Mouse (Mus musculus) hindbrain, embryonic 14.5 days (tissue): Measurements from ENCODE around the gene Zcchc3. TPM values are rescaled to one million over a fixed set of nuclear protein-coding genes. Genes with fewer than 3 reads are reported as not detected.

Experiments used
- ATAC-seq: fragments of 200-750 bp; cut with Nextera tagmentation; 2 replicates; pipeline ENCODE4 v1.8.0; 2017; ENCODE audit warnings: moderate number of reproducible peaks, mild to moderate bottlenecking, moderate TSS enrichment, moderate library complexity; ENCODE audit not compliant: low FRiP score
- DNase-seq: peaks from one replicate; pipeline ENCODE4 v3.0.0-alpha.2; 2015; ENCODE audit warnings: low spot score
- H3K27ac ChIP-seq: fragments of 300-500 bp; sonication (generic); 2 replicates; pipeline ENCODE4 v1.5.1; 2014; ENCODE audit warnings: mild to moderate bottlenecking, moderate library complexity
- H3K27me3 ChIP-seq: fragments of 300-500 bp; sonication (generic); 2 replicates; pipeline ENCODE4 v1.6.1; 2014; ENCODE audit warnings: mild to moderate bottlenecking, low read length, mixed read lengths; ENCODE audit not compliant: control insufficient read depth, insufficient read depth
- H3K36me3 ChIP-seq: fragments of 300-500 bp; sonication (generic); replicated peaks from 2 replicates; pipeline ENCODE4 v1.6.1; 2014; ENCODE audit not compliant: control insufficient read depth, insufficient read depth
- H3K4me1 ChIP-seq: fragments of 300-500 bp; sonication (generic); replicated peaks from 2 replicates; pipeline ENCODE4 v1.6.1; 2014; ENCODE audit warnings: antibody characterized with exemption, low read length, mixed read lengths; ENCODE audit not compliant: control insufficient read depth, insufficient read depth
- H3K4me2 ChIP-seq: fragments of 300-500 bp; sonication (generic); replicated peaks from 2 replicates; pipeline ENCODE4 v1.6.1; 2014; ENCODE audit warnings: mild to moderate bottlenecking, moderate library complexity
- H3K4me3 ChIP-seq: fragments of 300-500 bp; sonication (generic); replicated peaks from 2 replicates; pipeline ENCODE4 v1.5.1; 2014; ENCODE audit warnings: mild to moderate bottlenecking, low read length
- H3K9ac ChIP-seq: fragments of 300-500 bp; sonication (generic); 2 replicates; pipeline ENCODE4 v1.6.1; 2014
- H3K9me3 ChIP-seq: fragments of 300-500 bp; sonication (generic); 2 replicates; pipeline ENCODE4 v1.6.1; 2016; ENCODE audit warnings: low read length; ENCODE audit not compliant: control insufficient read depth
- WGBS: fragments of 180-500 bp; shearing (Covaris S2); extraction: QIAGEN DNeasy Blood & Tissue Kit; methylation state at CpG from one replicate; pipeline ENCODE4 v1.1.7; 2014; 5-methylcytosine and 5-hydroxymethylcytosine counted together
- polyA plus RNA-seq: library from polyadenylated mRNA; unstranded; fragments of >200 nt; fragmentation: Nextera tagmentation; extraction: Ambion mirVana; gene quantifications from 2 replicates; pipeline ENCODE4 v1.2.1, GENCODE M21; 2014

The Zcchc3 gene
- polyA plus RNA-seq, 1 experiment from 2014 or later: 16.5 TPM

DNA sequence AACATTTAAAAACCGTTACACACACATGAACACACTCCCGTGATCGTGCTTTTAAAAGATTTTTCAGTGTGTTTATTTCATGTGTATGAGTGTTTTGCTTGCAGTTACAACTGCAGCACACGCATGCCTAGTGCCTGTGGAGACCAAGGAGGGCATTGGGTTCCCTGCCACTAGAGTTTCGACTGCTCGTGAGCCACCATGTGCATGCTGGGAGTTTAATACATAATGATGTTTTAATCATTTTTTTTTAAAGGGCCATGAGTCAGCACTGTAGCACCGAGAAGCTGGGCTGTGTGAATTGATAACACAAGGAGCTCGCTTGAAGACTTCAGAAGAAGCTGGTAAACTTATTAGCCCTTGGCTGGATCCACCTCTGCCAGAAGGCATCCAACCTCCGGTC lies 41.3 kb downstream of the Zcchc3 start:
- Histone ChIP-seq H3K36me3 (no peaks in the 10 kb centered on the region), H3K4me2 (no peak overlapping the region), H3K9ac (no peak overlapping the region), H3K27me3 (no peaks in the 10 kb centered on the region), H3K27ac (no peak overlapping the region), H3K9me3 (no peaks in the 10 kb centered on the region), H3K4me1 (peaks cover 19% of the 10 kb centered on the region), H3K4me3 (no peak overlapping the region)
- ATAC-seq: no peak
- no peak for DNase-seq
- WGBS: 80% methylated on average over 9 of the region's 9 CpGs

- H3K9ac ChIP-seq: no peak overlapping the region
- no peak overlapping the region for H3K4me2 ChIP-seq
- H3K27ac ChIP-seq: no peak overlapping the region
- H3K36me3 ChIP-seq: no peaks in the 10 kb centered on the region
- DNase-seq (no peak), ATAC-seq (no peak)
- H3K27me3 ChIP-seq: no peaks in the 10 kb centered on the region
- 69% methylated on average over 4 of the region's 4 CpGs for WGBS
- peaks cover 19% of the 10 kb centered on the region for H3K4me1 ChIP-seq
- H3K9me3 ChIP-seq: no peaks in the 10 kb centered on the region
- H3K4me3 ChIP-seq: no peak overlapping the region
These were observed 42.2 kb downstream of the Zcchc3 start for GRCm38 (mm10) chr2:152372661-152373060.

DNA sequence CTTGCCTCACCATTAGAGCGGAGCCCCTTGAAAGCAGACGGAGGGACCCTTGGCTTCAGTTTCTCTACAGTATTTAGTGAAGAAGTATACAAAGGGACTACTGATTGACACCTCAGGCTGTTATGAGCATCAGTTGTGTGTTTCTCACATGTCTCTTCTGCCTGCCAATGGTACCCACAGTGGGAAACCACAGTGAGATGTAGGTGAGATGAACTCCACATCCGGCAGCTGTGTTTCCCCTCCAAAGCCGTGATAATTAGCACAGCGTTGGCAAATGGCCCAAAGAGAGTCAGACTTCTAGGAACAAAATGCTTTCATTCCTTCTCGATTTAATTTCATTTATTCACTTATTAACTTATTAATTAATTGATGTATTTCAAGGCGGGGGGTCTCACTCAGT lies 42.7 kb downstream of the Zcchc3 start:
- DNase-seq: no peak
- H3K27ac ChIP-seq: no peak overlapping the region
- H3K9ac ChIP-seq: no peak overlapping the region
- H3K4me2 ChIP-seq: no peak overlapping the region
- WGBS: 83% methylated on average over 7 of the region's 7 CpGs
- ATAC-seq: no peak
- no peaks in the 10 kb centered on the region for H3K9me3 ChIP-seq
- H3K27me3 ChIP-seq: no peaks in the 10 kb centered on the region
- peaks cover 19% of the 10 kb centered on the region for H3K4me1 ChIP-seq
- H3K4me3 ChIP-seq: no peak overlapping the region
- H3K36me3 ChIP-seq: no peaks in the 10 kb centered on the region

DNA sequence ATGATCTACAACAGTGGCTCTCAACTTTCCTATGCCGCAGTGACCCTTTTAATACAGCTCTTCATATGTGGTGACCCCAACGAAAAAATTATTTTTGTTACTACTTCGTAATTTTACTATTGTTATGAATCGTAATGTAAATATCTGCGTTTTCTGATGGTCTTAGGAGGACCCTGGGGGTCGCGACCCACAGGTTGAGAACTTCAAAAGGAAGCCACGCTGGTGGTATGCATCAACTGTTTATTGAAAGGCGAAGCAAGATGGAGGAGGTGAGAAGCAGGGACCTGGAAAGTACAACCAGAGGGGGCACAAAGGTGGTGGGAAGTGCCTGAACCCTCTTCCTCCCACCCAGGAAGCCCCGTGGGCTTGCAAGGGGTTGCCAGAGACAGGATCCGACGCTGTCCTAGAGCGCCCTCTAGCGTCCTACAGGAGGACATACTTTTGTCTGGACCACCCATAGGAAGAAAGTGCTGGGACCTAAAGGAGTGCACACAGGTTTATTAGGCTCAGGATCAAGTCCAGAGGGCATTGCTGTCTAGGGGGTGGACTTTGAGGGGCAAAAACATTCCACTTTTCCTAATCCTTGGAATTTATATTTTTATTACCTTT lies 46.2 kb downstream of the Zcchc3 start:
- WGBS: 29% methylated on average over 14 of the region's 14 CpGs
- H3K27ac ChIP-seq: no peak overlapping the region
- H3K4me3 ChIP-seq: no peak overlapping the region
- H3K4me1 ChIP-seq: no peaks in the 10 kb centered on the region
- no peaks in the 10 kb centered on the region for H3K36me3 ChIP-seq
- ATAC-seq: peak; percentile 32; the same call in 1 of the 2 replicates
- no peak overlapping the region for H3K4me2 ChIP-seq
- no peaks in the 10 kb centered on the region for H3K27me3 ChIP-seq
- H3K9ac ChIP-seq: no peak overlapping the region
- H3K9me3 ChIP-seq: no peaks in the 10 kb centered on the region
- peak; percentile 73 for DNase-seq

DNA sequence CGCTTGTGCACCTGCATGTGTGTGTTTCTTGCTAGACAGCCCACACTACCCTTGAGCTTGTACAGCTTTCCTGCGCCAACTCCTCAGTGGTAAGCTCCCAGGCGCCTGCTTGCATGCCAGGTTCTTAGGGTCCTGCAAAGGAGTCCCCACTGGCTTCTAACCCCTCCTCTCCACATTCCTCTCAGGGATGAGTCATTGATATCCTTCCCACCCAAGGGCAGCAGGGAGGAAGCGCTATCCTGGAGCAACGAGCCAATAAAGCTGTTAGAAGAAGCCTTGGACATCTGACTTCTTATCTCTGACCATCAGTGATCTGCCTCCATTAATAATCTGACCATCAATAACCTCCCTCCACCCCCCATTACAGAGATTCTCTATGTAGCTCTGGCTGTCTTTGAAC lies 46.9 kb downstream of the Zcchc3 start:
- DNase-seq (no peak), ATAC-seq (no peak)
- WGBS: 95% methylated on average over 5 of the region's 5 CpGs
- H3K4me2 ChIP-seq: no peak overlapping the region
- no peak overlapping the region for H3K9ac ChIP-seq
- no peak overlapping the region for H3K4me3 ChIP-seq
- no peaks in the 10 kb centered on the region for H3K4me1 ChIP-seq
- no peak overlapping the region for H3K27ac ChIP-seq
- no peaks in the 10 kb centered on the region for H3K27me3 ChIP-seq
- H3K9me3 ChIP-seq: no peaks in the 10 kb centered on the region
- H3K36me3 ChIP-seq: no peaks in the 10 kb centered on the region

GRCm38 (mm10) chr2:152363245-152364147 lies 51.3 kb downstream of the Zcchc3 start:
- H3K4me2 ChIP-seq: peak overlapping the region; percentile 30
- DNase-seq (peak; percentile 77), ATAC-seq (peak; percentile 76)
- H3K9ac ChIP-seq: no peak overlapping the region
- no peaks in the 10 kb centered on the region for H3K27me3 ChIP-seq
- no peaks in the 10 kb centered on the region for H3K4me1 ChIP-seq
- H3K9me3 ChIP-seq: no peaks in the 10 kb centered on the region
- WGBS: 8% methylated on average over 17 of the region's 17 CpGs
- peak overlapping the region; percentile 66; the same call in 1 of the 2 replicates for H3K27ac ChIP-seq
- H3K36me3 ChIP-seq: no peaks in the 10 kb centered on the region
- no peak overlapping the region for H3K4me3 ChIP-seq

Other genes starting within 250 kb of the Zcchc3 start
- 104 and 150 TPM in 2 replicates for gene Csnk2a1, start 188.2 kb downstream of the Zcchc3 start, polyA plus RNA-seq
- 24.4 and 31.4 TPM in 2 replicates for gene Tbc1d20, start 121.2 kb downstream of the Zcchc3 start, polyA plus RNA-seq
- 93.7 and 95.3 TPM in 2 replicates for gene Rbck1, start 82.4 kb downstream of the Zcchc3 start, polyA plus RNA-seq
- gene Trib3, start 71.0 kb downstream of the Zcchc3 start, polyA plus RNA-seq: 0.95 and 1.0 TPM in 2 replicates
- gene Nrsn2, start 38.4 kb downstream of the Zcchc3 start, polyA plus RNA-seq: 48.0 and 56.9 TPM in 2 replicates
- gene Sox12, start 17.0 kb downstream of the Zcchc3 start, polyA plus RNA-seq: 18.8 and 19.5 TPM in 2 replicates
- gene 6820408C15Rik, start 560 bp upstream of the Zcchc3 start, polyA plus RNA-seq: 2.5 and 3.8 TPM in 2 replicates
- not detected in 2 replicates for gene Defb23, start 49.6 kb upstream of the Zcchc3 start, polyA plus RNA-seq
- not detected in 2 replicates for gene Defb20, start 62.0 kb upstream of the Zcchc3 start, polyA plus RNA-seq
- not detected in 2 replicates for gene Defb22, start 75.1 kb upstream of the Zcchc3 start, polyA plus RNA-seq
- gene Defb26, start 96.7 kb upstream of the Zcchc3 start, polyA plus RNA-seq: not detected in 2 replicates
- gene Defb28, start 103.2 kb upstream of the Zcchc3 start, polyA plus RNA-seq: not detected in 2 replicates
- gene Defb29, start 125.1 kb upstream of the Zcchc3 start, polyA plus RNA-seq: not detected in 2 replicates
- not detected in 2 replicates for gene Gm17416, start 154.3 kb upstream of the Zcchc3 start, polyA plus RNA-seq
- gene Defb21, start 157.7 kb upstream of the Zcchc3 start, polyA plus RNA-seq: not detected in 2 replicates
- gene Defb19, start 165.3 kb upstream of the Zcchc3 start, polyA plus RNA-seq: not detected in 2 replicates
- not detected in 2 replicates for gene Defb45, start 184.4 kb upstream of the Zcchc3 start, polyA plus RNA-seq
- not detected in 2 replicates for gene Defb36, start 189.3 kb upstream of the Zcchc3 start, polyA plus RNA-seq
- gene Defb25, start 208.0 kb upstream of the Zcchc3 start, polyA plus RNA-seq: not detected in 2 replicates
- 0.33 and 0.87 TPM in 2 replicates for gene Rem1, start 211.9 kb upstream of the Zcchc3 start, polyA plus RNA-seq